Mouse (Mus musculus) T-cell, adult 2 months (primary cell): Measurements from ENCODE around the gene Olfr68.
"Not testable (repeated sequence)": the region's sequence is repeated elsewhere in the genome, so short reads cannot be mapped to it uniquely, and the experiment has no call there.

Experiments
- DNase-seq: peaks from one replicate; pipeline ENCODE4 v3.0.0; 2022; ENCODE audit warnings: low spot score

Olfr68 gene

DNA sequence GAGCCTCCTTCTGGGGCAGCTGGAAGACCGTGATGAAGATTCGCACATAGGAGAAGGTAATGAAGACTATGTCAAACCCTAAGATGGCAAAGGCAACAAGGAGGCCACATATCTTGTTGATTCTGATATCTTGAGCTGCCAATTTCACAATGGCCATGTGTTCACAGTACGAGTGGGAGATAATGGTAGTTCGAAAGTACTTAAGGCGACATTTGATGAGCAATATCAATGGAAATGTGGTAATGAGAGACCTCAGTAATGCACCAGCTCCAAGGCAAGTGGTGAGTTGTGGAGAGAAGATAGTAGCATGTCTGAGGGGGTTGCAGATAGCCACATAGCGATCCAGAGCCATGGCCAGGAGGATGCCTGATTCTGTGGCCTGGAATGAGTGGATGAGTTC is 11.8 kb downstream of the Olfr68 start:
- DNase-seq, result not testable (repeated sequence)

DNA sequence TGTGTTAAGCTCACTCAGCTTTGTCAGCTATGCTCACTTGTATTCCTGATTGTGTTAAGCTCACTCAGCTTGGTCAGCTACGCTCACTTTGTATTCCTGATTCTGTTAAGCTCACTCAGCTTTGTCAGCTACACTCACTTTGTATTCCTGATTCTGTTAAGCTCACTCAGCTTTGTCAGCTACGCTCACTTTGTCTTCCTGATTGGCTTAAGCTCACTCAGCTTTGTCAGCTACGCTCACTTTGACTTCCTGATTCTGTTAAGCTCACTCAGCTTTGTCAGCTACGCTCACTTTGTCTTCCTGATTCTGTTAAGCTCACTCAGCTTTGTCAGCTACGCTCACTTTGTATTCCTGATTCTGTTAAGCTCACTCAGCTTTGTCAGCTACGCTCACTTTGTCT is 17.3 kb downstream of the Olfr68 start:
- DNase-seq, result not testable (repeated sequence)

DNA sequence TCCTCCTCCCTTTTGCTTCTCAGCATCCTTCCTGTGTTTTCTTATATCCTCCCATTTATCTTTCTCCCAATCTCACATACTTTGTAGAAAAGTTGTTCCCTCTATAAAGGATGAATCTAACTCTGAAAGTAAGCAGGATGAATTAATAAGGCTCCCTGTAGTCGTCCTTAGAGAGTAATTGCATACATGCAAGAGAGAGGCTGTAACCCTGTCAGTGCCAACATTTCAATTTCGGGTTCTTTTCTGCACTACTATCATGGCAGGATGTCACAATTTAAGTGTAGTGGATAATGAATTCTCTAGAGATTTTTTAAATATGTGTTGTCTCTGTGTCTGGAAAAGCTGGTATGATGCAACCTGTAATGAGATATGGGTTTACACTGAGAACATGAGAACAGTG is 22.3 kb downstream of the Olfr68 start, which contains the start of gene Olfr630:
Olfr630 (minus strand) TSS at position 101 of the 400 bp plus-strand sequence.
- DNase-seq, result no peak

DNA sequence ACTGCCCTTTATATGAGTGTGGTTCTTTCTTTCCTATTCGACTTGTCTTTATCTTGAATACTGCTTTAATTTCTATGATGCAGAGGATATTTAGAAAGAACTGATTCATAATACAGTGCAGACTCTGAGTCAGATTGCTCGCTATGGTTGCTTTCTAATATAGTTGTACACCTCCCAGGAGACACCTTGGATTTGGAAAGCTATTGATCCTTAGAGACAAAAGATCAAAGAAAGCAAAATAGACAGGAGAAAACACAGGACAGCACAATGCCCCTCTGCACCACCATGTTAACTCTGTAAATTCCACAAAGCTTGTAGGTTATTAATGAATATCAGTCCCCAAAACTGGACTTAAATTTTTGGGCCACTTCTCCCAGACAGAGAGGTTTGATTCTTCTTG is 34.7 kb downstream of the Olfr68 start, which contains the start of gene Olfr629:
Olfr629 (minus strand) TSS at position 101 of the 400 bp plus-strand sequence.
- DNase-seq, result no peak

DNA sequence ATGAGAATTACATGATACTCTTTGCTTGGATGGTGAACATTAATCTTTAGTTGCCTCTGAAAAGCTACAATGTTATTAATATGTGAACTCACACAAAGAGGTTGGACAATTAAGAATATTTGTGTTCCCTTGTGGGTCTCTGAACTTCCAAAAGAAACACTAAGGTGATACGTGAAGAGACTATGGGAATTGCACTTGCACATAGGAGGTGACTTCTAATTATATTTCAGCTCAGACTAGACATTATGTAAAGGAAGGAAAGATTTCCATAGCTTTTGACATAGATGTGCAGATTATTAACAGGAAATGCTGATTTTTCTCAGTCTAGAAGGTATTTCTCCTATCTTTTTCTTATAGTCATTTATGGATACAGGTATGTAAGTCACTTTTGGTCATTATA is 49.4 kb downstream of the Olfr68 start, which contains the start of gene Olfr628:
Olfr628 (plus strand) TSS at position 301 of the 400 bp plus-strand sequence.
- DNase-seq, result no peak
